Mouse (Mus musculus): ENCODE measurements around the gene Entpd1.

- no peak for TF ChIP-seq POLR2A (IDR thresholded peaks at IDR 0.05; ENCODE audit: borderline replicate concordance, insufficient read depth, low read length)
- no peak for TF ChIP-seq CTCF (IDR thresholded peaks at IDR 0.05; ENCODE audit: borderline replicate concordance, insufficient read depth, low read depth, low read length)
These were observed 44.0 kb downstream of the Entpd1 start for GRCm38 (mm10) chr19:40656207-40656606.
